24 mouse cellular contexts compared by ENCODE assay signal in genomic region chr15:24348975-24349560, GRCm38 (mm10).
DNase-seq lines count a peak whose midpoint lies in the region; ATAC-seq and TF ChIP-seq lines count a peak whose summit lies in the region.
"Had no signal": no experiment of that assay in that cellular context is flagged by ENCODE, and none has a peak within 500 bp of the region (broad histone marks: within the 10 kb centered on the region; RNA-seq: fewer than 3 reads in every experiment).

No protein-coding gene starts in this region.

- H3K27me3 ChIP-seq in hindbrain, embryonic 11.5 days (ENCODE audit: control insufficient read depth, insufficient read depth, low read length), result no peaks in the 10 kb centered on the region
- H3K27me3 ChIP-seq in hindbrain, embryonic 16.5 days (replicated peaks; ENCODE audit: control insufficient read depth, insufficient read depth, low read length), result no peaks in the 10 kb centered on the region
- no peaks in the 10 kb centered on the region for H3K27me3 ChIP-seq in midbrain, embryonic 15.5 days (replicated peaks)
- no peaks in the 10 kb centered on the region for H3K27me3 ChIP-seq in midbrain, embryonic 11.5 days (ENCODE audit: control insufficient read depth, insufficient read depth, low read length)
- H3K27me3 ChIP-seq in hindbrain, embryonic 13.5 days, result no peaks in the 10 kb centered on the region
- no peaks in the 10 kb centered on the region for H3K27me3 ChIP-seq in midbrain, postnatal 0 days (ENCODE audit: insufficient read depth, low read length)
- H3K27me3 ChIP-seq in kidney, embryonic 15.5 days, result no peaks in the 10 kb centered on the region
- H3K27me3 ChIP-seq: CH12.LX; embryonic facial prominence, embryonic 15.5 days; heart, embryonic 12.5 days; Patski had no signal

- no peak overlapping the region for H3K4me3 ChIP-seq in hindbrain, embryonic 11.5 days (ENCODE audit: low read depth, low read length)
- no peak overlapping the region for H3K4me3 ChIP-seq in hindbrain, embryonic 16.5 days (ENCODE audit: low read length)
- H3K4me3 ChIP-seq in midbrain, embryonic 15.5 days, result no peak overlapping the region
- no peak overlapping the region for H3K4me3 ChIP-seq in midbrain, embryonic 11.5 days (ENCODE audit: low read depth, low read length)
- H3K4me3 ChIP-seq in hindbrain, embryonic 13.5 days, result no peak overlapping the region
- H3K4me3 ChIP-seq in midbrain, postnatal 0 days (ENCODE audit: low read depth, low read length), result no peak overlapping the region
- H3K4me3 ChIP-seq in kidney, embryonic 15.5 days (replicated peaks), result no peak overlapping the region
- H3K4me3 ChIP-seq: embryonic facial prominence, embryonic 15.5 days; erythroblast, embryonic 14.5 days; forebrain, embryonic 10.5 days; gastrocnemius, adult 2 months; heart, embryonic 12.5 days had no signal

- no peak for TF ChIP-seq CTCF in midbrain, postnatal 0 days (IDR thresholded peaks at IDR 0.05)

- no peaks in the 10 kb centered on the region for H3K36me3 ChIP-seq in hindbrain, embryonic 11.5 days (ENCODE audit: control insufficient read depth, insufficient read depth, low read length)
- H3K36me3 ChIP-seq in hindbrain, embryonic 16.5 days (ENCODE audit: control insufficient read depth, insufficient read depth, low read length), result no peaks in the 10 kb centered on the region
- no peaks in the 10 kb centered on the region for H3K36me3 ChIP-seq in midbrain, embryonic 15.5 days (replicated peaks)
- no peaks in the 10 kb centered on the region for H3K36me3 ChIP-seq in midbrain, embryonic 11.5 days (ENCODE audit: control insufficient read depth, insufficient read depth, low read length)
- H3K36me3 ChIP-seq in hindbrain, embryonic 13.5 days, result no peaks in the 10 kb centered on the region
- H3K36me3 ChIP-seq in midbrain, postnatal 0 days (ENCODE audit: insufficient read depth, low read length), result no peaks in the 10 kb centered on the region
- H3K36me3 ChIP-seq in kidney, embryonic 15.5 days, result no peaks in the 10 kb centered on the region
- H3K36me3 ChIP-seq: embryonic facial prominence, embryonic 15.5 days; forebrain, embryonic 10.5 days; heart, embryonic 12.5 days had no signal

- no peak overlapping the region for H3K27ac ChIP-seq in hindbrain, embryonic 11.5 days (ENCODE audit: low read depth, low read length)
- no peak overlapping the region for H3K27ac ChIP-seq in hindbrain, embryonic 16.5 days (ENCODE audit: low read depth, low read length)
- H3K27ac ChIP-seq in midbrain, embryonic 15.5 days, result no peak overlapping the region
- no peak overlapping the region for H3K27ac ChIP-seq in midbrain, embryonic 11.5 days (ENCODE audit: low read depth, low read length)
- no peak overlapping the region for H3K27ac ChIP-seq in hindbrain, embryonic 13.5 days
- H3K27ac ChIP-seq in midbrain, postnatal 0 days (ENCODE audit: low read depth, low read length), result no peak overlapping the region
- no peak overlapping the region for H3K27ac ChIP-seq in kidney, embryonic 15.5 days
- H3K27ac ChIP-seq: embryonic facial prominence, embryonic 15.5 days; forebrain, embryonic 10.5 days; gastrocnemius, adult 2 months had no signal

- H3K4me2 ChIP-seq in hindbrain, embryonic 11.5 days (replicated peaks; ENCODE audit: low read depth, low read length), result no peak overlapping the region
- no peak overlapping the region for H3K4me2 ChIP-seq in hindbrain, embryonic 16.5 days (ENCODE audit: low read length)
- no peak overlapping the region for H3K4me2 ChIP-seq in midbrain, embryonic 15.5 days
- H3K4me2 ChIP-seq in midbrain, embryonic 11.5 days, result no peak overlapping the region
- no peak overlapping the region for H3K4me2 ChIP-seq in hindbrain, embryonic 13.5 days
- no peak overlapping the region for H3K4me2 ChIP-seq in midbrain, postnatal 0 days (ENCODE audit: low read depth, low read length, poor library complexity, severe bottlenecking)
- H3K4me2 ChIP-seq in kidney, embryonic 15.5 days, result no peak overlapping the region
- H3K4me2 ChIP-seq: embryonic facial prominence, embryonic 15.5 days; heart, embryonic 12.5 days had no signal

- peak; percentile 54; the same call in 1 of the 2 replicates for ATAC-seq in hindbrain, embryonic 11.5 days (ENCODE audit: low FRiP score)
- no peak for ATAC-seq in hindbrain, embryonic 16.5 days
- peak; percentile 69 for ATAC-seq in midbrain, embryonic 15.5 days (replicated peaks)
- ATAC-seq in midbrain, embryonic 11.5 days (ENCODE audit: low FRiP score), result no peak
- peak; percentile 84 for ATAC-seq in hindbrain, embryonic 13.5 days (ENCODE audit: low FRiP score)
- ATAC-seq in midbrain, postnatal 0 days (ENCODE audit: low FRiP score), result no peak
- no peak for ATAC-seq in kidney, embryonic 15.5 days (replicated peaks; ENCODE audit: low FRiP score)
- ATAC-seq: activated CD4-positive, CD25-positive, alpha-beta regulatory T cell, adult 4 months; intestine, embryonic 16.5 days; Patski had no signal

- H3K4me1 ChIP-seq in hindbrain, embryonic 11.5 days (replicated peaks; ENCODE audit: control insufficient read depth, insufficient read depth, low read length), result no peaks in the 10 kb centered on the region
- H3K4me1 ChIP-seq in hindbrain, embryonic 16.5 days (ENCODE audit: control insufficient read depth, insufficient read depth, low read depth, low read length), result no peaks in the 10 kb centered on the region
- H3K4me1 ChIP-seq in midbrain, embryonic 15.5 days, result no peaks in the 10 kb centered on the region
- no peaks in the 10 kb centered on the region for H3K4me1 ChIP-seq in midbrain, embryonic 11.5 days (ENCODE audit: control insufficient read depth, insufficient read depth, low read length)
- H3K4me1 ChIP-seq in hindbrain, embryonic 13.5 days (replicated peaks), result no peaks in the 10 kb centered on the region
- H3K4me1 ChIP-seq in midbrain, postnatal 0 days (ENCODE audit: insufficient read depth, low read length), result no peaks in the 10 kb centered on the region
- no peaks in the 10 kb centered on the region for H3K4me1 ChIP-seq in kidney, embryonic 15.5 days
- H3K4me1 ChIP-seq: embryonic facial prominence, embryonic 15.5 days; forebrain, embryonic 10.5 days; heart, embryonic 12.5 days had no signal

- no peak for DNase-seq in hindbrain, embryonic 11.5 days (ENCODE audit: low spot score)
- no peak for DNase-seq in midbrain, embryonic 11.5 days (ENCODE audit: low spot score, missing footprints)
- peak; percentile 2 for DNase-seq in midbrain, postnatal 0 days (ENCODE audit: low spot score)
- DNase-seq in adipocyte (ENCODE audit: low spot score), result no peak
- DNase-seq: adrenal gland, adult 2 months; adrenal gland, postnatal 25 days; cerebellum, adult 11 months; cerebellum, adult 8-10 months; cerebellum, postnatal 14 days; embryo, embryonic 11 days; gastrocnemius, adult 2 months; gastrocnemius, postnatal 25 days had no signal

- WGBS in hindbrain, embryonic 11.5 days, result 76% methylated on average over 1 of the region's 1 CpGs
- WGBS in hindbrain, embryonic 16.5 days, result 45% methylated on average over 1 of the region's 1 CpGs
- 69% methylated on average over 1 of the region's 1 CpGs for WGBS in midbrain, embryonic 15.5 days
- WGBS in midbrain, embryonic 11.5 days, result 85% methylated on average over 1 of the region's 1 CpGs
- WGBS in hindbrain, embryonic 13.5 days, result 40% methylated on average over 1 of the region's 1 CpGs
- 69% methylated on average over 1 of the region's 1 CpGs for WGBS in midbrain, postnatal 0 days
- 90% methylated on average over 1 of the region's 1 CpGs for WGBS in kidney, embryonic 15.5 days

- H3K9me3 ChIP-seq in hindbrain, embryonic 11.5 days (ENCODE audit: control insufficient read depth, low read length), result no peaks in the 10 kb centered on the region
- no peaks in the 10 kb centered on the region for H3K9me3 ChIP-seq in hindbrain, embryonic 16.5 days (ENCODE audit: control insufficient read depth, low read length)
- no peaks in the 10 kb centered on the region for H3K9me3 ChIP-seq in midbrain, embryonic 15.5 days
- no peaks in the 10 kb centered on the region for H3K9me3 ChIP-seq in midbrain, embryonic 11.5 days (ENCODE audit: control insufficient read depth, low read length)
- H3K9me3 ChIP-seq in hindbrain, embryonic 13.5 days, result no peaks in the 10 kb centered on the region
- H3K9me3 ChIP-seq in midbrain, postnatal 0 days (ENCODE audit: low read length), result no peaks in the 10 kb centered on the region
- no peaks in the 10 kb centered on the region for H3K9me3 ChIP-seq in kidney, embryonic 15.5 days (replicated peaks)
- H3K9me3 ChIP-seq: embryonic facial prominence, embryonic 15.5 days; forebrain, embryonic 10.5 days; heart, embryonic 12.5 days had no signal

- H3K9ac ChIP-seq in hindbrain, embryonic 11.5 days (ENCODE audit: low read depth, low read length), result no peak overlapping the region
- no peak overlapping the region for H3K9ac ChIP-seq in hindbrain, embryonic 16.5 days (ENCODE audit: low read depth, low read length)
- no peak overlapping the region for H3K9ac ChIP-seq in midbrain, embryonic 15.5 days
- H3K9ac ChIP-seq in midbrain, embryonic 11.5 days (ENCODE audit: low read length), result no peak overlapping the region
- no peak overlapping the region for H3K9ac ChIP-seq in hindbrain, embryonic 13.5 days
- no peak overlapping the region for H3K9ac ChIP-seq in midbrain, postnatal 0 days (replicated peaks; ENCODE audit: low read length, poor library complexity, severe bottlenecking)
- no peak overlapping the region for H3K9ac ChIP-seq in kidney, embryonic 15.5 days
- H3K9ac ChIP-seq: embryonic facial prominence, embryonic 15.5 days; heart, embryonic 12.5 days had no signal

Comparison
In these comparisons a context has a peak if more than half of its experiments do, and no peak if none do; other contexts are left out.
1. ATAC-seq: peak in hindbrain, embryonic 11.5 days (single experiment), midbrain, embryonic 15.5 days (single experiment) and hindbrain, embryonic 13.5 days (single experiment); none in hindbrain, embryonic 16.5 days (single experiment), midbrain, embryonic 11.5 days (single experiment), midbrain, postnatal 0 days (single experiment) and kidney, embryonic 15.5 days (single experiment).